Mouse (Mus musculus): Measurements from ENCODE around the gene Nod2. TPM values are rescaled to one million over a fixed set of nuclear protein-coding genes. Genes with fewer than 3 reads are reported as not detected.
A peak's percentile ranks its signal among the peaks of the same experiment; 100 is the strongest.

The Nod2 gene
- total and polyA plus RNA-seq, 3 experiments: 0.22 to 0.50 TPM; not detected in 1

GRCm38 (mm10) chr8:88691342-88691948 lies 44.3 kb downstream of the Nod2 start:
- H3K9me3 ChIP-seq (replicated peaks; ENCODE audit: insufficient read depth, low read length): no peaks in the 10 kb centered on the region
- H3K27me3 ChIP-seq (ENCODE audit: control insufficient read depth in 1 of 2, insufficient read depth in 2 of 2, low read length in 2 of 2): no peaks in the 10 kb centered on the region
- peak overlapping the region; percentile 7 to 18; a peak in 1 of 4 replicates for H3K4me3 ChIP-seq (ENCODE audit: control insufficient read depth in 1 of 2, insufficient read depth in 1 of 2, low read depth in 2 of 2, low read length in 2 of 2)
- peak; percentile 20; the same call in 1 of the 2 replicates for TF ChIP-seq BHLHE40 (IDR thresholded peaks at IDR 0.05; ENCODE audit: borderline replicate concordance, low read depth, low read length)
- no peak for TF ChIP-seq NRF1 (IDR thresholded peaks at IDR 0.05; ENCODE audit: insufficient read depth, low read depth, low read length, poor library complexity, severe bottlenecking)
- H3K9ac ChIP-seq (ENCODE audit: control insufficient read depth, low read depth, low read length, poor library complexity, severe bottlenecking): 0 out of 2 replicates have a peak overlapping the region, but pooled peaks have one; percentile 7
- H3K79me2 ChIP-seq (ENCODE audit: control insufficient read depth, insufficient read depth, low read length, poor library complexity): no peaks in the 10 kb centered on the region
- no peak overlapping the region; the same call in 1 of the 2 replicates for H3K27ac ChIP-seq (ENCODE audit: control insufficient read depth, low read depth, low read length)
- H3K36me3 ChIP-seq (ENCODE audit: control insufficient read depth in 1 of 2, insufficient read depth in 2 of 2, low read length in 2 of 2): peaks cover 0 to 8% of the 10 kb centered on the region in 2 experiments; a peak in 2 of 4 replicates
- peak; percentile 26 for DNase-seq (ENCODE audit: low read depth, low spot score)
- peaks cover 5 to 25% of the 10 kb centered on the region in 2 experiments for H3K4me1 ChIP-seq (ENCODE audit: control insufficient read depth in 1 of 2, insufficient read depth in 2 of 2, low read length in 2 of 2)

DNA sequence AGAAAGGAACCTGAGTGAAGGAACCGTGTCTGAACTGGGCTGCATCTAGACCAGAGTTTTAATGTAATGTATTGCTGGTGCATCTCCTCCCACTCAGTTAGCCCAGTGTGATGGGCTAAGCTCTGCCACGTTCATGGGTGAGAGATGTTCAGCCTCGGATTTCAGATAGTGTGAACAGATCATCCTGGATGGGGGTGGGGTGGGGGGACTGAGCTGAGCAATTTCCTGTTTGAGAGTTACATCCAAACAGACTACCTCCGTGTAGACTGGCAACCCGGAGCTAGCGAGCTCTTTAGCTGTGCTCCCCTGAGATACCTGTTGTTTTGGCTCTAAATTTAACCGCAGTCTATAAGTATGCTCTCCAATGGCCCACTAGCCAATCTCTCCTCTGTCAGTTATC lies 44.8 kb downstream of the Nod2 start:
- H3K9me3 ChIP-seq (replicated peaks; ENCODE audit: insufficient read depth, low read length): no peaks in the 10 kb centered on the region
- TF ChIP-seq JUND (IDR thresholded peaks at IDR 0.05; ENCODE audit: low read depth, low read length) (peak; percentile 50; the same call in 1 of the 2 replicates), RAD21 (IDR thresholded peaks at IDR 0.05; ENCODE audit: low read depth, low read length) (no peak), ELF1 (IDR thresholded peaks at IDR 0.05; ENCODE audit: low read depth, low read length) (0 out of 2 replicates have a peak, but pooled peaks have one; percentile 36), KAT2A (conservative IDR thresholded peaks at IDR 0.05; ENCODE audit: low read depth, low read length) (no peak)
- H3K9ac ChIP-seq (ENCODE audit: control insufficient read depth, low read depth, low read length, poor library complexity, severe bottlenecking): peak overlapping the region; percentile 25; the same call in 1 of the 2 replicates
- peaks cover 5 to 25% of the 10 kb centered on the region in 2 experiments for H3K4me1 ChIP-seq (ENCODE audit: control insufficient read depth in 1 of 2, insufficient read depth in 2 of 2, low read length in 2 of 2)
- H3K27me3 ChIP-seq (ENCODE audit: control insufficient read depth in 1 of 2, insufficient read depth in 2 of 2, low read length in 2 of 2): no peaks in the 10 kb centered on the region
- no peak overlapping the region; the same call in 1 of the 2 replicates for H3K27ac ChIP-seq (ENCODE audit: control insufficient read depth, low read depth, low read length)
- H3K36me3 ChIP-seq (ENCODE audit: control insufficient read depth in 1 of 2, insufficient read depth in 2 of 2, low read length in 2 of 2): peaks cover 0 to 8% of the 10 kb centered on the region in 2 experiments; a peak in 2 of 4 replicates
- peak overlapping the region; percentile 18 to 60 for H3K4me3 ChIP-seq (ENCODE audit: control insufficient read depth in 1 of 2, insufficient read depth in 1 of 2, low read depth in 2 of 2, low read length in 2 of 2)
- peak; percentile 59 for DNase-seq (ENCODE audit: low read depth, low spot score)
- H3K79me2 ChIP-seq (ENCODE audit: control insufficient read depth, insufficient read depth, low read length, poor library complexity): no peaks in the 10 kb centered on the region

GRCm38 (mm10) chr8:88692866-88693265 lies 45.8 kb downstream of the Nod2 start:
- Histone ChIP-seq H3K9ac (ENCODE audit: control insufficient read depth, low read depth, low read length, poor library complexity, severe bottlenecking) (no peak overlapping the region), H3K4me1 (ENCODE audit: control insufficient read depth in 1 of 2, insufficient read depth in 2 of 2, low read length in 2 of 2) (peaks cover 5 to 28% of the 10 kb centered on the region in 2 experiments), H3K36me3 (ENCODE audit: control insufficient read depth in 1 of 2, insufficient read depth in 2 of 2, low read length in 2 of 2) (peaks cover 0 to 8% of the 10 kb centered on the region in 2 experiments; a peak in 2 of 4 replicates), H3K79me2 (ENCODE audit: control insufficient read depth, insufficient read depth, low read length, poor library complexity) (peaks cover 2% of the 10 kb centered on the region; the same call in 1 of the 2 replicates), H3K27me3 (ENCODE audit: control insufficient read depth in 1 of 2, insufficient read depth in 2 of 2, low read length in 2 of 2) (no peaks in the 10 kb centered on the region), H3K27ac (ENCODE audit: control insufficient read depth, low read depth, low read length) (no peak overlapping the region), H3K4me3 (ENCODE audit: control insufficient read depth in 1 of 2, insufficient read depth in 1 of 2, low read depth in 2 of 2, low read length in 2 of 2) (no peak overlapping the region), H3K9me3 (replicated peaks; ENCODE audit: insufficient read depth, low read length) (no peaks in the 10 kb centered on the region)
- DNase-seq (ENCODE audit: low read depth, low spot score): no peak
- TF ChIP-seq BHLHE40 (IDR thresholded peaks at IDR 0.05; ENCODE audit: borderline replicate concordance, low read depth, low read length): no peak
- no peak for TF ChIP-seq MAZ (IDR thresholded peaks at IDR 0.05; ENCODE audit: low read depth, low read length)
- no peak for TF ChIP-seq TAL1 (IDR thresholded peaks at IDR 0.05; ENCODE audit: low read length)
- TF ChIP-seq TCF12 (IDR thresholded peaks at IDR 0.05; ENCODE audit: low read depth, low read length): no peak
- TF ChIP-seq HCFC1 (IDR thresholded peaks at IDR 0.05; ENCODE audit: low read depth, low read length): no peak
- no peak for TF ChIP-seq RCOR1 (IDR thresholded peaks at IDR 0.05; ENCODE audit: low read depth, low read length)
- TF ChIP-seq NELFE (IDR thresholded peaks at IDR 0.05; ENCODE audit: low read depth, low read length): no peak
